Mouse (Mus musculus) ovary, postnatal 14 days (tissue): ENCODE results near the gene Oser1.

Experiments used
- DNase-seq: peaks from one replicate; pipeline ENCODE4 v3.0.0; 2022; ENCODE audit warnings: low spot score

The Oser1 gene

GRCm38 (mm10) chr2:163356113-163356840 lies 68.2 kb downstream of the Oser1 start:
- DNase-seq = no peak
